Mouse (Mus musculus) olfactory bulb, adult 2 months (tissue): ENCODE measurements around the gene Ccdc77. TPM values are rescaled to one million over a fixed set of nuclear protein-coding genes. Genes with fewer than 3 reads are reported as not detected.

ENCODE experiments used
- H3K27ac ChIP-seq: fragments of 200-500 bp; 2 replicates; pipeline ENCODE4 v1.5.1; 2012; ENCODE audit warnings: low read depth, low read length; ENCODE audit not compliant: insufficient read depth
- H3K4me1 ChIP-seq: fragments of 200-500 bp; 2 replicates; pipeline ENCODE4 v1.6.1; 2012; ENCODE audit warnings: low read length; ENCODE audit not compliant: control insufficient read depth, insufficient read depth
- H3K4me3 ChIP-seq: fragments of 200-500 bp; 2 replicates; pipeline ENCODE4 v1.5.1; 2012; ENCODE audit warnings: mild to moderate bottlenecking, low read depth, low read length, moderate library complexity; ENCODE audit not compliant: insufficient read depth
- CTCF ChIP-seq: fragments of 200-500 bp; IDR thresholded peaks from 2 replicates; pipeline ENCODE4 v1.5.1; 2012; ENCODE audit warnings: low read depth, mild to moderate bottlenecking, low read length, moderate library complexity; ENCODE audit not compliant: insufficient read depth
- POLR2A ChIP-seq: fragments of 200-500 bp; IDR thresholded peaks from 2 replicates; pipeline ENCODE4 v1.6.1; 2012; ENCODE audit warnings: mild to moderate bottlenecking, low read depth, low read length, moderate library complexity; ENCODE audit not compliant: insufficient read depth
- WGBS: fragments of 180-500 bp; shearing (Covaris S2); methylation state at CpG from one replicate; pipeline ENCODE4 v1.1.7; 2018; 5-methylcytosine and 5-hydroxymethylcytosine counted together
- polyA plus RNA-seq: library from polyadenylated mRNA; stranded (reverse); fragments of >200 nt; gene quantifications from 2 replicates; pipeline ENCODE4 v1.2.4, GENCODE M21; 2012; ENCODE audit warnings: low replicate concordance; ENCODE audit not compliant: missing spikeins, insufficient read depth, insufficient read length

Gene Ccdc77
- polyA plus RNA-seq, 1 experiment, result not detected

DNA sequence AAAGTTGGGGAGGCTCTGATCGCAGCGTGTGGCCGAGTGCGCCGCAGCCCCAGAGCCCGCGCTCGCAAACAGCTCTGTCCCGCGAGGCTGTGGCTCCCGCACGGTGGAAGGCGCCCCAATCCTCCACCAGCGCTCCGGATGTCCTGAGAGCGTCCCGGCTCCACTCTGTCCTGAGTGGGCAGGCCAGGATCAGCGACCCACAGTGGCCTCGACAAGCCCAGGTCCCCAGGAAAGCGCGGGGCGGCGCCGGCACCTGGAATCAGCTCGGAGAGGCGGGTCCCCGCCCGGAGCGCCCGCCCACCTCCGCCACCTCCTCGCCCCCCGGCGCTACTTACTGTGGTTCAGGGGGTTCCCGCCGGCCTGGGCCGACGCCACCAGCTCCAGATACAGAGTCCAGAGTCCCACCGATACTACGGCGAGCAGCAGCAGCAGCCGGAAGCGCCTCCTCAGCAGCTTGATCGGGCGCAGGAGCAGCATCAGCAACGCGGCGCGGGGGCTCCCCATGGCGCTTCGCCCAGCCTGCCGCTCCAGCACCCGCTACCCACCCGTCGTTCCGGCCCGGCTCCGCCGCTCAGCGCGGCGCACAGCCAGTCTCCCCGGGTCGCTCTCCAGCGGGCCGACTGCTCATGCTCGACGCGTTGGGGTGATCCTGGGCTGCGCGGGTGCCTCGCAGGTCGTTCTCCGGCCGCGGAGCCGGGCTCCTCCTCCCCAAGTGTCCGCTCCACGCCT is 70.0 kb downstream of the Ccdc77 start, which contains the start of the genes D330020A13Rik and B4galnt3:
D330020A13Rik (plus strand) TSS at position 309 of the 729 bp plus-strand sequence.
B4galnt3 (minus strand) TSS at position 504 of the 729 bp plus-strand sequence.
- TF ChIP-seq POLR2A (no peak), CTCF (no peak)
- Histone ChIP-seq H3K27ac (no peak within 1 kb of the TSS), H3K4me3 (peak within 1 kb of the TSS; percentile 57), H3K4me1 (peaks cover 9% of the 10 kb centered on the region)
- under 1% methylated on average over 79 of the region's 79 CpGs for WGBS

DNA sequence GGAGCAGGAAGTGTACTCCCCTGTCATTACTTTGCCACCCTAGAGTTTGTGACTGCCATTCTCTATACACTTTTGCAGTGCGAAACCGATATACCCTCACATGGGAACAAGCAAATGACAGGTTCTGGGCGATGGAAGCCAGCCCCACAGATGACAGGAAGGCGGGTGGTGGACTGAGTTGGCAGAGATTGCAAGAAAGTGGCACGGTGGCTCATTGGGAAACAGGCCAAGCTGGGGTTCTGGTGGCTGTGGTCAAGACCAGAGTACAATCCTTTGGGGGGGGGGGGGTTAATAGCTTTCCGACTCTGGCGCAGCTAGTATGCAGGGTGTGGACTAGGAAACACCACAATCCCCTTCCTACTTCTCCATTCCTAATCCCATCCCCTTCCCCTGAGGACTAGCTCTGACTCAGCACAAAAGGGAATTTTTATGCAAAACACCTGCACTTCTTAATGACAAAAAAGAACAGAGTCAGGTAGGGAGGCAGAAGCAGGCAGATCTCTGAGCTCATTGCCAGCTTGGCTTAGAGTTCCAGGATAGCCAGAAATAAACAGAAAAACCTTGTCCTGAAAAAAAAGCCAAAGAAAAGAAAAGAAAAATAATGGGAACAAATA is 72.7 kb downstream of the Ccdc77 start:
- H3K27ac ChIP-seq, result no peak overlapping the region
- no peak overlapping the region for H3K4me3 ChIP-seq
- TF ChIP-seq POLR2A (no peak), CTCF (no peak)
- 69% methylated on average over 7 of the region's 7 CpGs for WGBS
- peaks cover 9% of the 10 kb centered on the region for H3K4me1 ChIP-seq

DNA sequence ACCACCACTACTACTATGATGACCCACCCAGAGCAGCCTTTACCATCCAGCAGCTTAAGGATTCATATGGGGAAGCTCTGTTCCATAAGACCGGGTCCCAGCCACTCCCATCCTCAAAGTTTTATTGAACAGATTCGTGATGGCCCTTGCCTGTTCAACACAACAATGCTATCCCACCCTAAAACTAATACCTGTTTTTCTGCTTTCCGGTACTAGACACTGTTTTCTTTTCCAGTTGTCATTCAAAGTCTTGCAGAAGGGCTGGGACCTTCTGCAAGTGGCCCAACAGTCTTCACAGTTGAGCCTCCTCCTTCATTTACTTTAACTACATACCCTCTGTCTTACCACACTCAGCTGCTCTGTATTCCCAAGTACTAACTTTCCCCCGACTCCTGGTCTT is 74.7 kb downstream of the Ccdc77 start:
- Histone ChIP-seq H3K27ac (no peak overlapping the region), H3K4me1 (peaks cover 4% of the 10 kb centered on the region), H3K4me3 (no peak overlapping the region)
- 94% methylated on average over 4 of the region's 4 CpGs for whole genome bisulfite sequencing
- TF ChIP-seq CTCF (no peak), POLR2A (no peak)

DNA sequence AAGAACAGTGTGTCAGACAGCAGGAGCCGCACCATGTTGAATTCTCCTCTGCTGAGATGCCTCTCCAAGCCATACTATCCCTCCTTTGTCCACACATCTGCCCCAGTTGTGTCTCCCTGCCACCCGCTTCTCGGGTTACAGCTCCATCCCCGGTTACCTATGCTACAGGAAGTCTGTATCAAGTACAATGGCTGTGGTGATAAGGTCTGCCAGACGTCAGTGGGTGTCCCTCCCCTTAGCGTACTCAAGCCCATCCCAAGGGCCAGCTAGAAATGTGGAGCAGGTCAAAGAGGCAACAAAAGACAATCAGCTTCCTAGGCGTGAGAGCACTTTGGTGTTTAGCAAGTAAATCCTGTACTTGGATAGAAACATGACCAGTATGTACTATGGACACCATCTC is 75.6 kb downstream of the Ccdc77 start:
- WGBS, result 70% methylated on average over 7 of the region's 7 CpGs
- H3K4me3 ChIP-seq, result no peak overlapping the region
- TF ChIP-seq POLR2A (no peak), CTCF (no peak)
- H3K4me1 ChIP-seq, result peaks cover 2% of the 10 kb centered on the region
- H3K27ac ChIP-seq, result no peak overlapping the region

DNA sequence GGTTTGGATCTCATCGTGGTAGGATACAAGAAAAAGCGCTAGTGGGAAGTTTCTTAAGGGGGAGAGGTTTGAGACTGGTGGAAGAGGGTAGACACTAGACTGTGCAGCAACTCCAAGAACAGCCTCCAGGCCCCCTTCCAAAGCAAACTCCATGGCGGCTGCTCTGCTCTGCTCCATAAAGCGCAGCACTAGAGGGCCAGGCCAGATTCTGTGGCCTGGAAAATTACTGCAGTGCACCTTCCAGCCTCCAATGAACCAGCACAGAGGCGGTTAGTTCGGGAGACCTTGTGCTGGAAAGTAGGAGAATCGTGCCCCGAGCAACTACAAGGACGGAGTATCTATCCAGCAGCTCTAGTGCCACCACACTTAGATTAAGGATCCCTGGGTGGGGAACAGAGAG is 76.9 kb downstream of the Ccdc77 start:
- TF ChIP-seq POLR2A (no peak), CTCF (no peak)
- 88% methylated on average over 9 of the region's 9 CpGs for WGBS
- Histone ChIP-seq H3K27ac (no peak overlapping the region), H3K4me1 (peaks cover 2% of the 10 kb centered on the region), H3K4me3 (no peak overlapping the region)

DNA sequence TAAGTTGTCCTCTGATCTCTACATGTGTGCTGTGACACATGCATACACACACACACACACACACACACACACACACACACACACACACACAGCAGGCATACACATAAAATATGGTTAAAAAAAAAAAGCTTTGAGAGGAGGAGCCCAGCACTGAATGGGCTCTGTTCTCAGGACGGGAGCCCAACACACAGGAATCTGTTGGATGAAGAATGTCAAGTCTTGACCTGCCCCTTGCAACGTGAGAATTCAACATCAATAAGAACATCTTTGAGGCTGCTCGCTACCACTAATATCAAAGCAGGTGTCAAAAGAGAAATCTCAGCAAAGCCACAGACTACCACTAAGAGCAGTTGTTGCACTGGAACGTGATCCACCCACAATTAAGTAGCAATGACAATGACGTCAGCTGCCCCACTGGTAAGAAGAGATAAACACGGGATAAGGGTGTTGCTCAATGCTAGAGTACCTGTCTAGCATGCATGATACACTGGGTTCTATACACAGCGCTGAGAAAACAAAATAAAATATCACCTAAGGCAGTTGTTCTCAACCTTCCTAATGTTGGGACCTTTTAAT is 87.2 kb downstream of the Ccdc77 start:
- peaks cover 10% of the 10 kb centered on the region for H3K4me1 ChIP-seq
- no peak overlapping the region for H3K4me3 ChIP-seq
- WGBS, result 82% methylated on average over 7 of the region's 7 CpGs
- no peak overlapping the region for H3K27ac ChIP-seq
- TF ChIP-seq POLR2A (no peak), CTCF (no peak)

DNA sequence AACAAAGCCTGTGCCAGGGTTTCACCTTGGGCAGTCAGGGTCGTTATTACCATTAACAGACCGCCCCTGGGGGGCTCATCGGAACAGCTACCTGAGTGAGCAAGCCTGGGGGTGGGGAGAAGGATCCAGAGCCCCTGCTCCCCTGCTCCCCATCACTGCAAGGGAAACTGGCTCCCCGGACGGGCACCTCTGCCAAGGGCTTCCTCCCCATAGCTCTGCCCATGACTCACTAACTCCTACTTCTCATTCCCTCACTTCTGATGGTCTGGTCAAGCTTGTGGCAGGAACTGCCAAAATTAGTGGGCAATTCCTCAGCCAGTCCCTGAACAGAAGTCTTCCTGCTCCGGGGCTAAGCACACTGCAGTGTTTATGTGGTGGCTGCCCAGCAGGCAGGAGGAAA is 88.9 kb downstream of the Ccdc77 start:
- 55% methylated on average over 6 of the region's 6 CpGs for WGBS
- TF ChIP-seq CTCF (no peak), POLR2A (no peak)

DNA sequence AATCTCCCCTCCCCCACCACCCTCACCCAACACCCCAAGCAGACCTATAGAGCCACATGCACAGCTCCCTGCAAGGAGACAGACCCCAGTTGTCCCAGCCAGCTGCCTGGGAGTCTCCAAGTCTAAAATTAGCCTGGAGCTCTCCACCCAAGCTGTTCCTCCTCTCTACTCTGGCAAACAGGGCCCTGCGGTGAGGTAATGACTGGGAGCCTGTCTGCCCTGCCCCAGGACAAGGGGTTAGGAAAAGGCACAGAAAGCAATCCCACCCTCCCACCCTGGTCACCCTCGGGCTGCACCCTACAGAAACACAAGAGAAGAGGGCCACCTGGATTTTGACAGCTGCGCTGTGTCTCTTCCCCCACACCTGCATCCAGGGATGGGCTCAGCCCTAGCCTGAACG is 89.3 kb downstream of the Ccdc77 start:
- no peak overlapping the region for H3K27ac ChIP-seq
- peaks cover 10% of the 10 kb centered on the region for H3K4me1 ChIP-seq
- no peak for TF ChIP-seq CTCF
- no peak for TF ChIP-seq POLR2A
- no peak overlapping the region for H3K4me3 ChIP-seq
- 53% methylated on average over 4 of the region's 4 CpGs for WGBS

More for the DNA sequence above, 88.9 kb downstream of the Ccdc77 start:
- H3K4me3 ChIP-seq, result no peak overlapping the region
- H3K4me1 ChIP-seq, result peaks cover 10% of the 10 kb centered on the region
- no peak overlapping the region for H3K27ac ChIP-seq

Other genes starting within 250 kb of the Ccdc77 start
- gene D330020A13Rik, start 70.0 kb downstream of the Ccdc77 start, polyA plus RNA-seq, result not detected in 2 replicates
- gene B4galnt3, start 69.8 kb downstream of the Ccdc77 start, polyA plus RNA-seq, result not detected in 2 replicates
- 69.1 TPM in 1 of 2 replicates, not detected in the other for gene Kdm5a, start 250 bp downstream of the Ccdc77 start, polyA plus RNA-seq
- 39.1 TPM in 1 of 2 replicates, not detected in the other for gene Il17ra, start 98.9 kb upstream of the Ccdc77 start, polyA plus RNA-seq
- not detected in 2 replicates for gene Tmem121b, start 129.4 kb upstream of the Ccdc77 start, polyA plus RNA-seq
- not detected in 2 replicates for gene Hdhd5, start 166.9 kb upstream of the Ccdc77 start, polyA plus RNA-seq